Mouse (Mus musculus): ENCODE measurements around the gene Ncbp1. TPM values are rescaled to one million over a fixed set of nuclear protein-coding genes. Genes with fewer than 3 reads are reported as not detected.

Gene Ncbp1
- total RNA-seq (2021), result 10 to 100 TPM; 56.7 to 61.8 TPM

- peak; percentile 94 for DNase-seq
Observed at GRCm38 (mm10) chr4:46138287-46139222, at the start of gene Ncbp1, which contains the start of gene Tstd2. Gene Ncbp1, plus strand, starts transcription at chr4:46138613. Gene Tstd2, minus strand, starts transcription at chr4:46138694.

- DNase-seq, result no peak
Observed at GRCm38 (mm10) chr4:46089524-46090125, 48.8 kb upstream of the Ncbp1 start.

DNA sequence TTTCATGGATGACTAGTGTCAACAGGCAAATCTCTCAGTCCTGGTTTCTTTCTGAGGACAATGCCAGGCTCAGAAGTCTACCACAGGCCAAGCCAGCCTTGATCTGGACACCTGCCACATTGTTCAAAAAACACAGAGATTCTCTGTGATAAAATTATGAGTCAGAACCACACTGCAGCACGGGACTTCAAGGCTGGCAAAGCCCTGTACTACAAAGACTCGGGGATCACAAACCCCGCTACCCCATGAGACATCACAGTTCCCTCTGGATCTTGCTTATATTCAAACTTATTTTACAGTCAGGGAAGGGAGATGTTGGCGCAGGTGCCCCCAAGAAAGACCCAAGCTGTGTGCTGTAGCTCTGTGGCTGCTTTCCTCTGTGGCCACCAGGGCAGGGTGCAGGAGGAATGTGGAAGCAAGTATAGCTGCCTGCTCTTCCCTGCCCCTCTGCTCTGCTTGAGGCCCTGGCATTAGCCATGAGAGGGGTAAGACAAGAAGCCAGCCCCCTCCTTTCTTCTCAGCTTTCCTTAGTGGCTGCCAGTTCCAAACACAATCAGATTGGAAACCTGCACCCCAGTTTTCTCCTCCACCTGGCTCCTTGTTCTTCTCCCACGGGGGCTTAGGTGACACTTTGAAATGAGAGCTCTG lies 45.9 kb upstream of the Ncbp1 start:
- DNase-seq, result peak in 1 of 2 experiments; percentile 37

DNA sequence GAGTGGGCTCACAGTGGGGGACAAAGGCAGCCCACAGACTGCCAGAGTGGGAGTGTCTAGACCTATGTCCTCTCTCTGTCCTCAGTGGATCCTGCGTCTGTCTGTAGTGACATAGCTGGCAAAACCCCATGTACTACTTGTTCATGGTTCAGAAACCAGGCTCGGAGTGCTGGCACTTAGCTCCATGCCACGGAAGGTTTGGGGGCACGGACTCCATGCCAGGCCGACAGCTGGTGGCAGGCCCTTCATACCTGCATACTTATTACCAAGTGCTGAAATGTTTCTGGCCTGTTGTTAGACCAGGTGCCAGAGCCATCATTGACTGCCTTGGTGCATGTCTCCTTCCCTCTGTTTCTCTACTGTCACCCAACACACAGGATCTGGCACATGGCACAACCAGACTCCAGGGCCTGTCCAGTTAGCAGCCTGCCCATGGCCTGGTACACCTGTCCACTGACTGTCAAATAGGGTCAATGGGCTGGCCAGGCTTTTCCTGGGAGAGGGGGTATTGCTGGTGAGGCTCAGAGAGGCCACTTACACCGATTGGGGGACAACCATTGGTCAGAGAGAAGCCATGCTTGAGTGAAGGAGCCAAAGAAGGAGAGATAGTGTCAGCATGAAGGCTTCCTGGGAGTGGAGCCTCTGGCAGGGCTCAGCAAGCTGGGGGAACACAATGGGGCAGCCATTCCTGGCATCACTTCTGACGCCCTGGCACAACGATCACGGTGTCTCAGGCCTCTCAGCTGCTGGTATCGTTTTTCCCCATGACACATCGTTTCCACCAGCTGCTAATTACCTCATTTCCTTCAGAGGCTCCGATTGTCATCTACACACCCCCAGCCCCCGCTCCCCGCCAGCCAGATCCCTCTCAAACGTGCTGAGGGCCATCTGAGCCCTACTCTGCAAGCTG lies 43.2 kb upstream of the Ncbp1 start:
- DNase-seq, result peak in 1 of 2 experiments; percentile 48

- DNase-seq, result no peak
Observed at GRCm38 (mm10) chr4:46095826-46096159, 42.6 kb upstream of the Ncbp1 start.

GRCm38 (mm10) chr4:46096546-46096945 lies 41.9 kb upstream of the Ncbp1 start:
- no peak for DNase-seq

DNA sequence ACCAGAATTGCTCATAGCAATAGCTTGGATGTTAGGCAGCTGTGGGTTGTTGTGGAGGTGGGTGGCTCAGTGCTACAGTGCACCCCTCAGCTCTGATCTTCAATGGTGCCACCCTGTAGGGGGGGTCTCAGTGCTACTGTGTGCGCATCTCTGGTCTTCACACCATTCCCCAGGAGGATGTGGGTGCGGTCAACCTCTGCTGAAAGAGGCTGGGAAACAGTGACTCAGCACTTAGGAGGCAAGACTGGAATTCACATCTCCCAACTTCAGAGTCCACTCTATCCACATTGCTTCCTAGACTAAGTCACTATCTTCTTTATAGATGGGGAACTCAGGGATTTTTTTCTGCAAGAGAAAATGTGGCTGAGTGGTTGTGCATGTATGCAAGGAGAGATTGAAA lies 40.8 kb upstream of the Ncbp1 start:
- no peak for DNase-seq

- no peak for DNase-seq
Observed at GRCm38 (mm10) chr4:46099132-46099531, 39.3 kb upstream of the Ncbp1 start.

- DNase-seq, result no peak
Observed at GRCm38 (mm10) chr4:46100539-46100938, 37.9 kb upstream of the Ncbp1 start.

DNA sequence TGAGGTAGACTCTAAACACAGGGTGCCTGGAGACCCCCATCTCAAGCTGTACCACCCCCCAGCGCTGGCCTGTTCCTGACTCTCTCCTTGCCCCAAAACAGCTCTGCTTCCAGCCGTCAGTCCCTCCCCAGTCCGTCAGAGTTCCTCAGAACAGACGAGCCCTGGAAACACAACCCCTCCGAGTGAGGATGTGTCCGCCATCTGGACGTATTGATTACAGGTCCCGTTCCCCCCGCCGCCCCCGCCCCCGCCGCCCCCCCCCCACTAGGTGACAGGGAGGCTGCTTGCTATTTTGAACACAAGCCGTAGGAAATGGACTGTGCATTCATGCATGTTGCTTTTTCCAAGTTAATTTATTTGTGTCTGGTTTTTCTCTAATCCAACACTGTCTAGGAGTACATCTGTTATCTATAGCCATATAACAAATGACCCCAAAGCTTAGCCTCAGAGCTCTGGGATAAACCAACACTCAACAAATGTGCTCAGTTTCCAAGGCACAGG lies 37.2 kb upstream of the Ncbp1 start:
- no peak for DNase-seq

DNA sequence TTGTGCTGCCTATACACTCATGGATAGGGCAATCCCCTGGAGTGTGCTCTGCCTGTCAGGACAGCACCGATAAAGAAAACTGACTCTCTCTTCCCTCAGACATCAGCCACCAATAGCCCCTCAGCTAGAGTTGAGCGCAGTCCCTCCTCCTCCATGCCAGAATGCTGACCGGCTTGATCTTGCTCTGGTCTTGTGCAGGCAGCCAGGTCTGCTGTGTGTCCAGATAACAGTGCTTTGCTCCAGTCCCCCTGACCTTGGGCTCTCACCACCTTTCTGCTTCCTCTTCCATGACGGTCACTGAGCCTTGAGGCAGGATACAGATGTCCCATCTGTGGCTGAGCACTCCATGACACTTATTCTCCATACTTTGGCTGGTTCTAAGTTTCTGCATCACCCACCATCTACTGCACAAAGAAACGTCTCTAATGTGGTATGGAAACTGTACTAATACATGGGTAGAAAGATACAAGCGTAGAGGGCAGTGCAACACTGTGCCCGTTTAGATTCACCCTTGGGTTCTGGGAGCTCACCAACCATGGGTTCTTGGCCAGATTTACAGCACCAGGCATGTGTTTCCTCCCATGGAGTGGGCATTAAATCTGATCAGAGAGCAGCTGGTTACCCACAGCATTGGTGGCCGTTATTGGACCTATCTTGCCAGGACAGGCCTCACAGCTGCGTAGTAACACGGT lies 36.2 kb upstream of the Ncbp1 start:
- no peak for DNase-seq

DNA sequence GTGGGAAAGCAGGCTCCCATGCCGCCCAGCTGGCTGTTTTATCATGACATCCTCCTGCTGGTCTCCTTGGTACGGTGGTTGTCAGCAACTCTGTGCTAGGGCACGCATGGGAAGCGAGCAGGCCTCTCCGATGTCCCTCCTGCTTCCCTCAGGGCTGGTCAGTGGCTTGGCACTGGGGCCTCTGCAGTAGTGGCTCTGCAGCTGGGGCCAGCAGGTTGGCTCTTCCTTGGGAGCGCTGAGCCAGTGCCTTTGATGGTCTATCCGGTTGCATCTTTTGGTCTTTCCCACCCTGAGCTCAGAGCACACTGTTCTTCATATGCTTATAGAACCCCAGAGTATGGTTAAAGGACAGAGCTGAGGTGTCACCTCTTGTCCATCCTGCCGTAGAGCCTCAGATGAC lies 28.3 kb upstream of the Ncbp1 start:
- no peak for DNase-seq

DNA sequence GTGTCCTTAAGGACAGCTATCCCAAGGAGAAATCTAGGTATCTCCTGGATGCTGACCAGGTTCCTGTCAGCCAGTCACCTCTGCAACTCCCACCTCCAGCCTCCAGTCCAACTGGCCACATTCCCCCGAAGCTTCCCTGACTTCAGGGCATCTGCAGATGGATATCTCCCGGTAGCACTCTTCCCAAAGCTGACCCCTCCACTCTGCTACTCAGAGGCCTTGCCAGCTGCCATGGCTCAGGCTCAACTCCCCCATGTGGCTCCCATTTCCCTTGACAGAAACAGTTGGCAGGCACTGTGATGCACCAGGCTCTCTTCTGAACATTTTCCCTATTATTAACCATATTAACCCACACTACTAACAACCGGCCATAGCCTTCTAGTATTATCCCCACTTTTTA lies 27.1 kb upstream of the Ncbp1 start:
- peak in 1 of 2 experiments; percentile 22 for DNase-seq

GRCm38 (mm10) chr4:46115308-46115707 lies 23.1 kb upstream of the Ncbp1 start:
- DNase-seq, result no peak

- no peak for DNase-seq
Observed at GRCm38 (mm10) chr4:46116544-46117175, 21.8 kb upstream of the Ncbp1 start.

DNA sequence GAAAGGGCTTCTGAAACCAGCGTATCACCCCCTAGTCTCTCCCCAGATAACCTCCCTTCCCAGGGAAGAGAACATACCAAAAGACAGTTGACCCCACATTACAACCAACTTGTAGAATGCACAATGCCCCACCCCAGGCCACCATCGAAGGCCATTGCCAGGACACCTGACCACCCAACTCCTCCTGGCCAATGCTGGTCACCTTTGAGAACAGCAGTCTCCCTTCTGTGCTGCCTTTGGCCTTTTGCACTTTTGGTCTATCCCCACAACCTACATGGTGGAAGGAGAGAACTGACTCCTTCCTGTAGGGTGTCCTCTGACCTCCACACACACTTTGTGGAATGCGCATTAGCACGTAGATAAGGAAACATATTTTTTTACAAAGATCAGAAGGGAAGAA lies 20.9 kb upstream of the Ncbp1 start:
- no peak for DNase-seq

GRCm38 (mm10) chr4:46119514-46120094 lies 18.8 kb upstream of the Ncbp1 start:
- DNase-seq, result no peak

- no peak for DNase-seq
Observed at GRCm38 (mm10) chr4:46120767-46121166, 17.6 kb upstream of the Ncbp1 start.

GRCm38 (mm10) chr4:46123358-46123757 lies 15.1 kb upstream of the Ncbp1 start:
- no peak for DNase-seq

DNA sequence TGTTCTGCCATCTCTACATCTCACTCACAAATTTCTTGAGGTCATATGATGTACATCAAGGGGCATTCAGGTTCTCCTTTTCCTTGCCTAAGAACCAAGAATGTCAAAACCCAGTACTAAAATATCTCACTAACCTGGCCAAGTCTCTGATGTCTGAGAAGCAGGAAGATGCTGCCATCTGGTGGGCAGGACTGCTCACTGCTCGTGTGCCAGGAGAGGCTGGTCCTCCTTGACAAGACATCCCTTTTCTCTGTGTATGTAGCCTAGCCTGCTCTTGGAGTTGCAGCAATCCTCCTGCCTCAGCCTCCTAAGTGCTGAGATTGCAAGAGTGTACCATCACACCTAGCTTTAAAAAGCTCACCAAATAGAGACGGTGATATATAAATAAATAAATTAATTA lies 11.9 kb upstream of the Ncbp1 start:
- DNase-seq, result peak; percentile 71
